Mouse (Mus musculus) myocyte (in vitro differentiated cells): ENCODE measurements around the gene Pdpk1. TPM values are rescaled to one million over a fixed set of nuclear protein-coding genes. Genes with fewer than 3 reads are reported as not detected.

Experiments
- H3K27me3 ChIP-seq: one replicate; pipeline ENCODE4 v1.6.1; 2011; ENCODE audit not compliant: control insufficient read depth, insufficient read depth, insufficient read length
- H3K36me3 ChIP-seq: one replicate; pipeline ENCODE4 v1.6.1; 2011; ENCODE audit not compliant: control insufficient read depth, insufficient read depth
- H3K4me2 ChIP-seq: one replicate; pipeline ENCODE4 v1.6.1; 2011; ENCODE audit warnings: low read depth, control low read depth
- H3K4me3 ChIP-seq: one replicate; pipeline ENCODE4 v1.5.1; 2011; ENCODE audit warnings: mild to moderate bottlenecking, control low read depth, moderate library complexity
- H3K79me2 ChIP-seq: one replicate; pipeline ENCODE4 v1.6.1; 2011; ENCODE audit not compliant: control insufficient read depth, insufficient read depth
- H3ac ChIP-seq: one replicate; pipeline ENCODE4 v1.6.1; 2011; ENCODE audit not compliant: control insufficient read depth, insufficient read length
- CEBPB ChIP-seq: IDR thresholded peaks from 2 replicates; pipeline ENCODE4 v1.6.1; 2011; ENCODE audit warnings: mild to moderate bottlenecking, moderate library complexity; ENCODE audit not compliant: poor library complexity, insufficient read depth, severe bottlenecking
- E2F4 ChIP-seq: IDR thresholded peaks from one replicate; pipeline ENCODE4 v1.6.1; 2011; ENCODE audit warnings: mild to moderate bottlenecking, control low read depth, moderate library complexity; ENCODE audit not compliant: insufficient read depth
- MAX ChIP-seq: IDR thresholded peaks from one replicate; pipeline ENCODE4 v1.6.1; 2011; ENCODE audit warnings: low read depth, mild to moderate bottlenecking, control low read depth
- MYOD1 ChIP-seq, 3 experiments: IDR thresholded peaks; one replicate each; pipeline ENCODE4 v1.6.1; 2011; ENCODE audit warnings: control low read depth in 2 of 3, low read depth in 2 of 3, mild to moderate bottlenecking in 2 of 3, moderate library complexity in 1 of 3; ENCODE audit not compliant: insufficient read length in 2 of 3, control insufficient read depth in 1 of 3
- MYOG ChIP-seq, 3 experiments: IDR thresholded peaks; one replicate each; pipeline ENCODE4 v1.6.1; 2011; ENCODE audit warnings: control low read depth in 2 of 3, low read depth in 2 of 3, mild to moderate bottlenecking in 2 of 3; ENCODE audit not compliant: insufficient read length in 2 of 3, control insufficient read depth in 1 of 3, insufficient read depth in 1 of 3
- POLR2A ChIP-seq: IDR thresholded peaks from one replicate; pipeline ENCODE4 v1.6.1; 2011; ENCODE audit warnings: low read depth, mild to moderate bottlenecking, control low read depth, moderate library complexity; ENCODE audit not compliant: insufficient read length
- POLR2AphosphoS2 ChIP-seq: IDR thresholded peaks from one replicate; pipeline ENCODE4 v1.6.1; 2011; ENCODE audit warnings: low read depth, control low read depth; ENCODE audit not compliant: insufficient read length
- REST ChIP-seq: IDR thresholded peaks from one replicate; pipeline ENCODE4 v1.6.1; 2011; ENCODE audit warnings: mild to moderate bottlenecking, control low read depth, moderate library complexity; ENCODE audit not compliant: insufficient read depth, insufficient read length
- SRF ChIP-seq: IDR thresholded peaks from one replicate; pipeline ENCODE4 v1.6.1; 2011; ENCODE audit warnings: low read depth; ENCODE audit not compliant: control insufficient read depth, insufficient read length
- TCF12 ChIP-seq: IDR thresholded peaks from one replicate; pipeline ENCODE4 v1.6.1; 2011; ENCODE audit warnings: mild to moderate bottlenecking, control low read depth; ENCODE audit not compliant: poor library complexity, insufficient read depth, severe bottlenecking
- TCF3 ChIP-seq: IDR thresholded peaks from one replicate; pipeline ENCODE4 v1.6.1; 2011; ENCODE audit warnings: low read depth, control low read depth; ENCODE audit not compliant: insufficient read length
- USF1 ChIP-seq: IDR thresholded peaks from one replicate; pipeline ENCODE4 v1.6.1; 2011; ENCODE audit warnings: low read depth, mild to moderate bottlenecking, control low read depth, moderate library complexity
- polyA plus RNA-seq: library from polyadenylated mRNA; unstranded; fragments of >200 nt; fragmentation: generic; extraction: Trizol; gene quantifications from one replicate; pipeline ENCODE4 v1.2.1, GENCODE M21; 2012; ENCODE audit warnings: missing spikeins

Pdpk1 gene
- polyA plus RNA-seq, 1 experiment = 10.1 TPM

DNA sequence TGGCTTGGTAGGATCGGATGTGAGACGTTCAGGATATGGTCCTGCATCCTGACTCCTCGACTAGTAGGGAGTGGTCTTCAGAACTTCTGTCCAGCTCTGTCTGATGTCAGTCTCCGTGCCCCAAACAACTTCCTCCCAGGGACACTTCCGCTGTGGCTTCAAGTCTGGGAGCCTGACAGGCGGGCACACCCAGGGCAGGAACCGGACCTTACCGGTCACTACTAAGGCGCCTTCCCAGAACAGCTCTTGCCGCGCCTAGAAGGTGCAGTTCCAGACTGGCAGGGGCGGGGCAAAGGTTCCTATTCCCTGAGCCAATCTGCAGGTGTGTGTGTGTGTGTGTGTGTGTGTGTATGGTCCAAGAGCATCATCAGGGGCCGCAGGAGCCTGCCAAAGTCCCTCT, 113.4 kb downstream of the Pdpk1 start:
- Histone ChIP-seq H3K4me2 (no peak overlapping the region), H3K27me3 (no peaks in the 10 kb centered on the region), H3K36me3 (no peaks in the 10 kb centered on the region), H3ac (no peak overlapping the region), H3K4me3 (no peak overlapping the region), H3K79me2 (no peaks in the 10 kb centered on the region)
- TF ChIP-seq MYOG (IDR thresholded peaks at IDR 0.05; ENCODE audit: control insufficient read depth in 1 of 3, insufficient read depth in 1 of 3, insufficient read length in 2 of 3, low read depth in 2 of 3) = no peak
- no peak for TF ChIP-seq POLR2AphosphoS2
- no peak for TF ChIP-seq REST

DNA sequence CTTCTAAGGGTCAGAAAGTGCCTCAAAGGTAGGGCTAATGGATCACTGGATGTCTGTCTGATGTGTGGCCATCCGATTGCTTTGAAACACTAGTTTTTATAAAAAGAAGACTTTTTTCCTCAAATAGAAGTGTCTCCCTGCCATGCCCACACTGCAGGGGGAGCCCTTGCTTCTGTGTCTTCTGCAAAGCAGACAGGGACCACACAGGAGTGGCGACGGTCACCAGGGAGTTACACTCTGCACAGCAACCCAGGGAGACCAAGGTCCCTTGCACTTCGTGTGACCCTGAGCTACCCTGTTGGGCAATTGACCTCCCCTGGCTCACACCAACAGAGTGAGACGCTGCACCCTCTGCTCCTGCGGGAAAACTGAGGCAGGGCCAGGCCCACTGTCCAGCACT, 113.8 kb downstream of the Pdpk1 start:
- H3K4me3 ChIP-seq = no peak overlapping the region

DNA sequence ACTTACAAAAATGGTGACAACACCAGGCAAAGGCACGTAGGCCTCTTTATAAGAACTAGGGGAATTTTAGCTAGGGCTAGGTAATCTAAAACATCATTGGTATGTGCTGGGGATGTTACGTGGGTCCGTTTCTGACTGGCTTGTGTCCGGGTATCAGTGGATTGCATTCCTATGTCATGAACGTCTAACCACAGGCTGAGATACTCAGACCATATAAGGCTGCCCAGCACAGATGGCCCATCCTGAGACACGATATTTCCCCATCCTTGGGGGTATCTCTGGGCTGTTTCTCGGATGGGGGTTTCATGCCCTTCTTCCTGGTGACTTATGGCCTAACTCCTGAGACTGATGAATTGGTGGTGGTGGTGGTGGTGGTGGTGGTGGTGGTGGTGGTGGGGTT, 115.6 kb downstream of the Pdpk1 start:
- H3K27me3 ChIP-seq = no peaks in the 10 kb centered on the region
- H3K36me3 ChIP-seq = no peaks in the 10 kb centered on the region
- TF ChIP-seq USF1 (no peak), TCF12 (no peak), E2F4 (no peak), POLR2A (no peak), MYOG (IDR thresholded peaks at IDR 0.05; ENCODE audit: control insufficient read depth in 1 of 3, insufficient read depth in 1 of 3, insufficient read length in 2 of 3, low read depth in 2 of 3) (peak in 1 of 3 experiments; percentile 64), POLR2AphosphoS2 (no peak), MAX (no peak), MYOD1 (IDR thresholded peaks at IDR 0.05; ENCODE audit: control insufficient read depth in 1 of 3, insufficient read length in 2 of 3, low read depth in 2 of 3) (peak in 2 of 3 experiments; percentile 70 to 81), TCF3 (no peak), REST (no peak), CEBPB (no peak), SRF (peak; percentile 99)
- H3K79me2 ChIP-seq = no peaks in the 10 kb centered on the region
- no peak overlapping the region for H3ac ChIP-seq
- peak overlapping the region; percentile 67 for H3K4me2 ChIP-seq
- H3K4me3 ChIP-seq = no peak overlapping the region

More for the DNA sequence above, 113.8 kb downstream of the Pdpk1 start:
- Histone ChIP-seq H3K36me3 (no peaks in the 10 kb centered on the region), H3K27me3 (no peaks in the 10 kb centered on the region), H3K4me2 (no peak overlapping the region), H3K79me2 (no peaks in the 10 kb centered on the region), H3ac (no peak overlapping the region)
- TF ChIP-seq MYOD1 (IDR thresholded peaks at IDR 0.05; ENCODE audit: control insufficient read depth in 1 of 3, insufficient read length in 2 of 3, low read depth in 2 of 3) = no peak

DNA sequence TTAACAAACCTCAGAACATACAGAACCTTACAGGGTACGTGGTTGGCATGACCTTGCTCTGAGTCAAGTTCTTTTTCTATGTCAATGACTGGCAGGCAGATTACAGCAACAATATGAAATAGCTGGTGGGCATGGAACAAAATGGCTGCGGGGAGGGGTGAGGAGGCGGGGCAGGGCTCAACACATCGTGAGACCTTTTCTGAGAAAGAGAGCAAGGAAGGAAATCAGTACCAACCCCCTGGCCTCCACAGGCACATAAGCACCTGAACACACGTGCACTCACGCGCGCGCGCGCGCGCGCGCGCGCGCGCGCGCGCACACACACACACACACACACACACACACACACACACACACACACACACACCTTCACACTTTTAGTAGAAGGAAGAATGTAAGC, 120.2 kb downstream of the Pdpk1 start:
- Histone ChIP-seq H3K79me2 (no peaks in the 10 kb centered on the region), H3ac (no peak overlapping the region), H3K4me2 (no peak overlapping the region), H3K27me3 (no peaks in the 10 kb centered on the region), H3K36me3 (no peaks in the 10 kb centered on the region), H3K4me3 (no peak overlapping the region)
- TF ChIP-seq SRF (no peak), E2F4 (no peak), MYOG (IDR thresholded peaks at IDR 0.05; ENCODE audit: control insufficient read depth in 1 of 3, insufficient read depth in 1 of 3, insufficient read length in 2 of 3, low read depth in 2 of 3) (no peak), MYOD1 (IDR thresholded peaks at IDR 0.05; ENCODE audit: control insufficient read depth in 1 of 3, insufficient read length in 2 of 3, low read depth in 2 of 3) (no peak), CEBPB (no peak), POLR2A (no peak), USF1 (no peak), MAX (no peak), TCF12 (no peak), TCF3 (no peak), POLR2AphosphoS2 (no peak), REST (no peak)

DNA sequence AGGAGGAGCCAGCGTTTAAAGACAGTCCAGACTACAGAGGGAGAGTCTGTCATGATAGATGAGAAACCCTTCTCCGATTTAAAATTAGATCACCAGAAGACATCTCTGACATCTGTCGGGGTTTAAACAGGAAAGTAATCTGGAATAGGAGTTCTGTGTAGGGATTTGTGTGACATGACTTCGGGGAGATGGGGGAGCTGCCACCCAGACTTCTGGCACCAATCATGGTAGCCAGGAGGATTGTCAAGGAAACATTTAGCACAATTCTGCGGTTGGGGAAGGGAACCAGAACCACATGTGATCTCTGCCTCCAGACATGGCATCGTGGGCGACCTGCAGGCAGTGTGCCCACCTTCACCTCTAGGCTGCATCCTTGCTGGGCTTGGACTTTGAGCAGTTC, 121.2 kb downstream of the Pdpk1 start:
- TF ChIP-seq REST (no peak), CEBPB (no peak), SRF (no peak), MYOG (IDR thresholded peaks at IDR 0.05; ENCODE audit: control insufficient read depth in 1 of 3, insufficient read depth in 1 of 3, insufficient read length in 2 of 3, low read depth in 2 of 3) (no peak)
- Histone ChIP-seq H3K4me3 (no peak overlapping the region), H3K36me3 (no peaks in the 10 kb centered on the region)

More for the DNA sequence above, 121.2 kb downstream of the Pdpk1 start:
- Histone ChIP-seq H3K27me3 (no peaks in the 10 kb centered on the region), H3K79me2 (no peaks in the 10 kb centered on the region), H3ac (no peak overlapping the region), H3K4me2 (no peak overlapping the region)

Other genes starting within 250 kb of the Pdpk1 start
- not detected for gene Dcpp3, start 233.5 kb downstream of the Pdpk1 start, polyA plus RNA-seq
- gene Sbp, start 209.3 kb downstream of the Pdpk1 start, polyA plus RNA-seq = not detected
- not detected for gene Sbpl, start 195.7 kb downstream of the Pdpk1 start, polyA plus RNA-seq
- gene Prss30, start 170.4 kb downstream of the Pdpk1 start, polyA plus RNA-seq = 0.06 TPM
- gene Prss22, start 152.8 kb downstream of the Pdpk1 start, polyA plus RNA-seq = 0.04 TPM
- 0.14 TPM for gene Prss27, start 112.8 kb downstream of the Pdpk1 start, polyA plus RNA-seq
- 41.5 TPM for gene Kctd5, start 77.4 kb downstream of the Pdpk1 start, polyA plus RNA-seq
- 29.8 TPM for gene Amdhd2, start 12.8 kb upstream of the Pdpk1 start, polyA plus RNA-seq
- gene Atp6v0c, start 18.8 kb upstream of the Pdpk1 start, polyA plus RNA-seq = 432 TPM
- gene Tbc1d24, start 54.6 kb upstream of the Pdpk1 start, polyA plus RNA-seq = 4.3 TPM
- gene Ntn3, start 58.6 kb upstream of the Pdpk1 start, polyA plus RNA-seq = 0.13 TPM
- 3.7 TPM for gene Tedc2, start 69.9 kb upstream of the Pdpk1 start, polyA plus RNA-seq
- 13.3 TPM for gene Ccnf, start 100.6 kb upstream of the Pdpk1 start, polyA plus RNA-seq
- gene Abca17, start 200.1 kb upstream of the Pdpk1 start, polyA plus RNA-seq = not detected
- 1.4 TPM for gene Abca3, start 201.0 kb upstream of the Pdpk1 start, polyA plus RNA-seq